Mouse (Mus musculus) NIH3T3 (cell line): ENCODE data around the gene Foxn3.

Source experiments
- DNase-seq: peaks from one replicate; pipeline ENCODE4 v3.0.0-alpha.2; 2012; ENCODE audit warnings: low read depth

Foxn3 gene

DNA sequence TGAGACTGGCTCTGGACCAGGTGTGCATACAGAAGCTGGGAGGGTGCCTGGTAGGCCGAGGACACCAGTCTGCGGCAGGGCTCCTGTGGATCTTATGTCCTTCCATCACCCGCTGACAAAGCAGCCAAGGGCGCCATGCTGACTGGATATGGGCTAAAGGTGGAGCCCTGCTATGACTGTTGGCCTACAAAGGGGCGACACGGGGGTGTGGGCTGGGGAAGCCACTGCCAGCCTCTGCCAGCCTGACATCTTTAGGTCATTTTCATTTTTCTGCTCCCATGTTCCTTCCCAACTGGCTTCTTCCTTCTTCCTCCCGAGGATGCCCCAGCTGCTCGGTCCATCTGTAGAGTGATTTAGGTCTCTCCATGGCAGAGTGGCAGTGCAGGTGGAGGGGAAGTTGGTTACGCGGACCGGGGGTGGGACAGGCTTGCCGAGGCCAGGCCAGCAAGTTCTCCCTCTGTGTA, 232.5 kb downstream of the Foxn3 start:
- DNase-seq = no peak

DNA sequence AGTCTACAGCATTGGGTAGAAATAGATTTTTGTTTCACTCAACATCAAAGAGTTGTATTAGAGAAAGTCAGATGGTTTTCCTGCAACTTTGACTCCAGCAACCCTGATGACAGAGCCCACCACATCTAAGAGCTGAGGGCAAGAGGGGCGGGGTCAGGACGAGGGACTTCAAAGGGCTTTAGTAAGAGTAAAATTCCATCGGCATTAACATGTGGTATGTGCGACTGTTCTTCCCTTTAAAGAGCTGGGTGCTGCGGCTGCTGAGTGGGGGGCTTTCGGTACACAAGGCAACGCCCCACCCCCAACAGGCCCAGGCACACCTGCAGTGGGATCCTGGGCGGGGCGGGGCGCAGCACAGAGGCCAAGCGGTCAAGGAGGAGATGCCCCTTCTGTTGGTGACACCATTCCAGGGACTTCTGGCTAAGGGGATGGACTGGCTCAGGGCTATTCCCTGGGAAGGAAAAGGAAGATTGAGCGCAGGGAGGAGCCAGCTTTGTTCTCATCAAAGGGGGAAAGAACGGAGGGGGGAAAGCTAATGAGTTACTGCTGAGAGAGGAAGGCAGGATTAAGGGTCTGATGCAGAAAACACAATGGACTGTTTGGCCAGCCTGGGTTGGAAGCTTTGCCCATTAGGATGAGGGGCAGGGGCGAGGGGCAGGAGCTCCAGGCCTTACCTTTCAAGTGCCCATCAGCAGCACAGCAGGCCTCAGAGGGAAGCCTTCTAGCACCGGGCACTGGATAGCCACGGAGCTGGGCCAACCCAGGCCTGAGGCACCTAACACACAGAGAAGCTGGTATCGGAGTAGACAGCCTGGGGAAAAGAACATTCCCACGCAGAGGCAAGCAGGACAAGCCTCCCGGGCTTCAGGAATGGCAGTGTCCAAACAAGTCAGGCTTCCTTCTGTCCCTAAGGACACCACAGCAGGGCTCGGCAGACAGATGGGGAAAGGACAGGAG, 233.8 kb downstream of the Foxn3 start:
- no peak for DNase-seq

DNA sequence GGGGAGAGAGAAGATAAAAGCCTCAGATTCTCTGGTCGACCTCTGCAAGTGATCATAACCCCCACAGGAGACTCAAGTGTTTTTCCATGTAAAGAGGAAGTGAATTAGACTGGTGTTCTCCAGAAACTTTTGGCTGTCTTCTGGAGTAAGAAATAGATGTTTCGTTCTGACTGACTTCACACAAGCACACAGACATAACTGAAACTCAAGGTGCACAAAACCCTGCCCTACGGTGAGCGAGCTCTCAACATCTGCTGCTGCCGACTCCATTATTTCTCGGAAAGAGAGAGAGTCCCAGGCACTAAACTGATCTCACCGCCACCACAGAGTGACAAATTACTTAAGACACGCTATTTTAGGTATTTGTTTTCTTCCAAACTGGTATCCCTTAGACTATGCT, 237.2 kb downstream of the Foxn3 start:
- DNase-seq = no peak

DNA sequence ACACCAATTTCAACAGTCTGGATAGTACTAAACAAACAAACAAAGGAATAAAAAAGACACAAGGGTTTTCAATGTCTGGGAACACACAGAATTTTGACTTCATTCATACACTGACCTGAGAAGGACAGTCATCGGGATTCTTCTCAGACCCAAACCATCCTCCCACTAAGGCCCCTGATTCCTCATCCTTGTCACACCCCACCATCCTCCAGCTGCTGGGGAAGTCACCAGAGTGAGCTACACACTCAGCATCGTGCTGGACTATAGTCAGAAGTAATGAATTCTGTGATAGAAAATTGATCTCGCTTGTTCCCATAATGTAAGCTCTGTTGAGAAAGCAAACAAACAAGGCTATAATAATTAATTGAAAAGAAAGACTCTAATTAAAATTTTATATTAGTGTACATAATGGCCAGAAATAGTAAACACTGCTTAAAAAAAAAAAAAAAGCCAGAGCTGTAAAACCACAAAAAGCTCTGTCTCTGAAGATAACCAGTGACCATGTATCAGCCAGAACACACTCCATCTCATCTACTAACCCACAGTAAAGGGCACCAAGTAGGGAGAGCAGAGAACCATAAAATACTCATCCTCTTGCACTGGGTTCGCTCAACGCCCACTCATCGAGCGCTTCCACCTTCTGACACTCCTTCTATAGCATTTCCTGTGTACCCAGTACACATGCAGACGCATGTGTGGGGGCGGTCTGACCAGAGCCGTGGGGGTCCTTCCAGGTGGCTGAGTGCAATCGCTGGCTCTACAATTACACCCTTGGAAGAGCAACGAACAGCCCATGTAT, 241.6 kb downstream of the Foxn3 start:
- no peak for DNase-seq

DNA sequence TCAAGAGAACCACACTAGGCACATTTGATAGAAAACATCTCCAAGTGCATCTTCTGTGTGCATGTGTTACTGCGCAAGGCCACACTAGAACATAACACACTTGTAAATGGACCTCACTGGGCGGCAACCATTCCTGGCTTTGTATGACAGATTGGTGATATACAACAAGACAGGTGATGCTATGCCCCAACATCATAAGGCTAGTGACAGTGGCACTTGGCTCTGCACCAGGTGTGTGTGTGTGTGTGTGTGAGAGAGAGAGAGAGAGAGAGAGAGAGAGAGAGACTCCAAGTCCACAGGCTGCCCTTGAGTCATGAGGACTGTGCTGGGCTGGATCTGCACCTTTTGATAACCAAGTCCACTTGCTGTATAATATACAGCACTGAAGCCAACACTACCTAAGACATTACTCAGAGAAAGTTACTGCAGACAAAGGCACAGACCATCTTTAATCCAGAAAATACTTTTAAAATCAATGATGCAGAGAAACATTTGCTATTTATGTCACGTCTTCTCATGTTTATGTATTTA, 242.4 kb downstream of the Foxn3 start:
- no peak for DNase-seq

DNA sequence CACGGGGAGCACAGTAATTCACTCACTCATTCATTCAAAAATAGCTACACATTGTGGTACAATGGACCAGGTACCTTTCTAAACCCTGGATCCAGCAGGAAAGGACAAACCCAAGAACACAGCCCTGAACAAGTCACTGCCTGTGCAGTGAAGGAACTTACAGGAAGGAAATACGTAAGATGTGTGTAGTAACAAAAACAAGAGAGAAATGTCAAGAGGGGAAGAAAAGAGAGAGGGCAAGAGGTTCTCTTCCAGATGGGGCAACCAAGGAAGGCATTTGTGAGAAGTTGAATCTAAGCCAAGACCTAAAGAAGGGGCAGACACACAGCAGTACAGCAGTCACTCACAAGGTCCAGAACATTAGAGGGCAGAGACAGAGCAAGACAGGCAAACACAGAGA, 243.5 kb downstream of the Foxn3 start:
- DNase-seq = no peak

DNA sequence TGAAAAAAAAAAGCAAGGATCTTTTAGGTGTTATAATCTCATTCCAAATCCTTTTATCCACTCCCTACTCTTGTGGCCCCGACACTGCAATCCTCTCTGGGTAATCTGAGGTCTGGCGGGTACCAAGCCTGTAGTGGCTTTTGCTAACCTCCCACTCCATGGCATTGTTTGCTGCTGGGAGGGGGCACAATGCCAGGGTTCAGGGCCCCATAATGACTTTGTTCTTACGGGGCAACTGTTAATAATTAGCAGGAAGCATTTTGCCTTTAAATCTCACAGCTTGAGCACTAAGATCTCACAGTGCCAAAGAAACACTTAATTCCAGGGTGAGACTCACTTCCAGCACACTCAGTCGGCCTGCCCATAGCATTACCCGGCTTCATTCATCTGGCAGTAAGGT, 244.2 kb downstream of the Foxn3 start:
- no peak for DNase-seq

DNA sequence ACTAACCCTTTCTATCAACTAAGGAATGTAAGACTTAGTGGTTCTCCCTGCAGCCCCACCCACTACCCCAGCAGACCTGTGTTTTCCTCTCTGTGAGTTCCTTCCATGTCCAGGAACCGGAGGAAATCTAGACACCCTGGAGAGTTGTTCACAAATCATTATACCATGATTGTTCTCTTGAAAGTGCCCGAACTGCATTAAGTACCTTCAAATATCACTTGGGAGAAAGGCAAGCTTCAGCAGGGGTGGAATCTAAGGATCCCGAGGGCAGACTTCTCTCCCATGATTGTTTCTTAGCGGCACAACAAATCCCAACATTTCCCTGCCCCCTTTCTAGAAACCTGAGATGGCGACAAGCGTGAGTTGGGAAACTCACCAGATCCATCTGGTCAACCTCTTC, 247.5 kb downstream of the Foxn3 start:
- DNase-seq = no peak

DNA sequence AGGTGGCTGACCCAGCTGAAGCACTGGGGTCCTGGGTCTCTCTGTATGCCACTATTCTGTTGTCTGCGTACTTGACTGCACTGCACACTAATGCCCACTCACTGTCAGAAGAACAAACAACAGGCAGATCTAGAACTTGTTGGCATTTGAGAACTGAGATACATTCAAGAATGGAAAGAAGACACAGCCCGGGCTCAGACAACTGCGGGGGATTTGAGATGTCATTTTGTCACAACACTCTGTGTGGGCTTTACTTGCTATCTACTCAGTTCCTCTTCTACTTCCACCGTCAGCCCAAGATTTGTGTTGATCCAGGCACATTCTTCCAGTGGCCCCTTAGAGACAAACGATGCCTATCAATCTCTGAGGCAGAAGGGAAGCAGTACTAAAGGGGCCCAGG, 248.6 kb downstream of the Foxn3 start:
- DNase-seq = no peak

DNA sequence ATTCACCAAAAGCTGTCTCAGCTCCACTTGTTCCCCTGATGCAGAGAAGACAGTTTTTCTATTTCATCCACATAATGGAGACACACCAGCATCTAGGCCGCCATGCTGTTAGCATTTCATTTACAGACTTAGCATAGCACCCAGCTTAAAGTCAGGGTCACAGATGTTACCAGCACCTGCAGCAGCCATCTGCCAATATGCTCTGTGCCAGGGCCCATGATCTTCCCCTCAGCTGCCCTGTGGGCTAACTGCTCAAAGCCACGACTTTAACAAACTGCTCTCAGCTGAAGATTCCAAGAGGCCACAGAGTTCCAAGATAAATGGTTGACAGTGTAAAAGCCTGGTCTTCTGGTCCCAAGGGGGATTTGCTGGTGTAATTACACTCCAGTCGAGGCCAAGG, 252.1 kb downstream of the Foxn3 start:
- DNase-seq = no peak

DNA sequence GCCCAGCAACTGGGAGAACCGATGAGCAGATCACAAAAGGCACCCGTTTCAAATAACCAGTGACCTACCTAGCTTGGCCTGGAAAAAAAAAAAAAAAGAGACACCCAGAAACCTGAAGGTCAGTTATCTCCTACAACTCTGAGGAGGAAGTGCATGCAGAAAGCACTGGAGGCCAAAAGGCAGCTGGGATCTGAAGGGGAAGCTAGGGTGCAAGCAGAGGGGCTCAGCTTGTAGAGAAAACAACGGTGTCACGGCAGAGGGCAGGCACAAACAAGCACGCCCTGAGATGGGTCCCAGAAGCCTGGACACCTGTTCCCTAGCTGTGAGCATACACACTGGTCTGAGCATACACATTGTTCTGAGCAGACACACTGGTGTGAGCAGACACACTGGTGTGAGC, 253.4 kb downstream of the Foxn3 start:
- DNase-seq = no peak

DNA sequence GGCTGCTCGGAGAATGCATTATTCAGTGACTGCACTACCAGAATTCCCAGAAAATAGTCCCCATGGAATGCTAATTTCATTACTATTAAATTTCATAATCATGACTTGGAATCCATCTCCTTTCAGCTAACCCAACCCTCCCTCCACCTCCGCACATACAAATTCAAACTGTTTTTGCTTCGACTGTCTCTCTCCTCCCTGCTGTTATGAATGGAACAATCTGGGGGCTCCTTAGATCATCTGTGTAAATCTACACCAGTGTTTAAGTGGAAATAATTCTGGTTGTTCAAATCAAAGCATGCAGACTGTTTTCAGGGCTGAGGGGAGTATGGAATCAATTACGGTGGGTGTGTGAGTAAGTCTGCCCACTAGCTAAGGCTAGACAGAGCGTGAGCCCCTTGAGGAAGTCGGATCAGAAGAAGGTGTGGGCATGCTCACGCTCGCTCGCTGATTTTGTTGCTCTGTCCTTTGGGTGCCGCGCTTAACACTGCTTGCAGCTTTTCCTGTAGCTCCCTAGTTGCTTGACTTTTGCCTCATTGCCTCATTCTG, 254.8 kb downstream of the Foxn3 start:
- no peak for DNase-seq

DNA sequence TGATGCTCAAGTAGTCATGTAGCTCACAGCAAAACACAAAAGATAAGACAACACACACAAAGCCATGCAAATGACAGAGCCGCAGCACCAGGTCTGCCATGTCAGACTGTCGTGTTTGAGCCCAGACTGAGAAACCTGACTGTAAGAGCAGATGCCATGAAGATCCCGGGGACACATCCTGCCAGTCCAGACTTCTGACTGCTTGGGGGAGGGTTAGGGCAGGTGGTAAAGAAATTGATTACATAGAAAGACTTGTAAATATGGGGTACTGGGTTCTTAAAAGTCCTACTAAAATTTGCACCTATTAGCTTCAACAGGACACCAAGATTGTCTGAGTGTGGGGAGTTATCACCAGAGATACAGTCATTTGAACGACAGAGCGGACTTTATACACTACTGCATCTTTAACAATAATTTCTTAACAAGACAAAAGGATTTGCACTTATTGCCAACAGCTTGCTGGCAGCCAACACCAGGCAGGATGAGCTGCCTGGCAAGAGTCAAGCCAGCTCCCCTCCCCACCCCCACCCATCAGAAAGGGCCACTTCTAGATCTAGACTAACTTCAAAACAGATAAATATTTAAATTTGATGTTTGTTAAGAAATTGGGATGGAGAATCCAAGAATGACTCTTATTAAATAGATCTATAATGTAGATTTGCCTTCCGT, 256.7 kb downstream of the Foxn3 start:
- no peak for DNase-seq

DNA sequence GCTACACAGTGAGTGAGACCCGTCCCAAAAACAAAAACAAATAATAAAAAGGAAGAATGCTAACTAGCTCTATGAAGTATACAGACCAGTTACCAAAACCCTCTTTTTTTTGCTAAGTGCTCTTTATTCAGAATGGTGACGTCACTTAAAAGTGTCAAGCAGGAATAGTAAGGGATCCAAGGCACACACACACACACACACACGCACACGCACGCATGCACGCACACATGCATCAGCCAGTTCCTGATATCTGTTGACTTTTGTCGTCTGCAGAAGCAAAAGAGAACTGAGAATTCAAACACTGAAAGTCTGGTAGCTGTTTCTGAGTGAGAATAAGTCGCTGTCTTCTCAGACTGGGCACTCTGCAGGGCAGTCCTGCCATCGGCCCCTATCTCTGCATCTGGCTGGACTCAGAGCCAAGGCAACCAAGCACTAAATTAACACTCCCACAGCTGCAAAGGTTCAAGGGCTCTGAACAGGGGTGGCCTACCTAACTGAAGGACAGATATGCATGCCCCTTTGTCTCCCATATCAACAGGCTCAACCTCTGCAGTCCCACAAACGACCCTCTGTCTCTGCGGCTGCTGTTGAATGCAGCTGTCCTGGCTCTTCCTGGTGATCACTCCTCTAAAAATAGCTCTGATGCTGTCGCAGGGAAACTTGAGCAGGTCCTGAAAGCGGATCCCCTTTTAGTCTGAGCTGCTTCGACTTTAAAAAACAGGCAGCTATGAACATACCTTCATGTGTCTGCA, 257.4 kb downstream of the Foxn3 start:
- DNase-seq = no peak

DNA sequence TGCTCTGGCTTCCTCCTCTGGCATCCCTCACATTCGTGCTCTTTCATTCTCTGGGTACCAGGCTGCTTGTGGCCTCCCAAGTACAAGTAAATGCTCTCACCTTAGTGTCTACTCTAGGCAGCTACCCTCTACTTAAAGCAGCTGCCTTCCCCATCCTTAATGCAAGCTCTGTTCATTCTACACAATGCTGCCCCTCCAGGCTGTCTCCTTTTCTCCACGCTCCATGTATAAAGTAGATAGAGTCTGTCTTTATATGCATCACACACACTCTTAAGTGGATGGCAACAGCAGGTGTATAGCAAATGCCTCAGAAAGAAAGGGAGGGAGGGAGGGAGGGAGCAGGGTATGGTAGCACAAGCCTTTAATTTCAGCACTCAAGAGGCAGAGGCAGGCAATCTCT, 258.1 kb downstream of the Foxn3 start:
- DNase-seq = no peak

DNA sequence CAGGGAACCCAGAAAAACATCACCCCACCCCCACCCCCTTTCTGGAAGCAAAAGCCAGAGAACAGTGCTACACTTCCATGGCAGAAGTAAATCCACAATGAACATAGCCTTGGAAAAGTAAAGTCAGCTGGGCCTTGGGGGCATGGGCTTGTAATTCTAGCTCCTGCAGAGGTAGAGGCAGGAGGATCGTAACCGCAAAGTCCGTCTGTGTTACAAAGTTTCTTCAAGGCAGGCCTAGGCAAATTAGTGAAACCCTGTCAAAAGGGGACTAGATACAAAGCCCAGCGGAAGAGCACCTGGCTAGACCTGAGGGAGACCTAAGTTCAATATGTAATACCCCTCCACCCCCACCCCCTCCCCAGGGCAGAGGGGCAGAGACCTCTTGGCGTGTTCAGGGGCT, 259.3 kb downstream of the Foxn3 start:
- no peak for DNase-seq

DNA sequence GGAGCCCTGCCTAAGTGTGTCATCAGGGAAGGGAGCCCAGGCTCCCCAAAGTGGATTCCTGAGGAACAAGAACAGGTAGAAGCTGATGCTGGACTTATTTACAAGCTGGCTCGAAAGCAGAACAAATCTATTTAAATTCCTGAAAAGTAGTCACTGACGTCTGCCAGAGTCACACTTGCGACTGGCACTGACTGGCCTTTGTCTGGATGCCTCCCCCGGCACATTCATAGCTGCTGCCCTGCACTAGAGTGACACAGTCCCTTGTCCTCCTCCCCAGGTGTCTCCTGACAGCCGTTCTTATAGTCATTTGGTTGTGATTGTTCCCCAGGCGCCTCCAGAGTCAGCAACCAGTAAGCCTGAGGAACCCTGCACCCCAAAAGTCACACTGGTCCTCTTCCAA, 259.8 kb downstream of the Foxn3 start:
- no peak for DNase-seq

DNA sequence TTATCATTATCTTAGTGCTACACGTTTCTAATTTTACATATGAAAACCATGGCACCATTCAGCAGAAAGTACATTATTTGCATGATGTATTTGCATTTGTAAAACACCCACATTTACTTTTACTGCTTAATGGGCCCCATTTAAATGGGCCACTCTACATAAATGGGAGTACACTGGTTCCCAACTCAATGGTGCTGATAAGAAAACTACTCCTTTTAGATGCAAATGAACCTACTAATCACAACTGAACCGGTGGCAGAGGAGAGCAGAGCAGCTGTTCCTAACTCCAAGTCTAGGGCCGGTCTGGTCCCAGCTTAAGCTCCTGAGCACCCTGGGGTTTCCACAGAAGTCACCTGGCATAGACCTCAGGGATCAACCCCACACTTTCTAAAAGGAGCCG, 263.5 kb downstream of the Foxn3 start:
- no peak for DNase-seq

DNA sequence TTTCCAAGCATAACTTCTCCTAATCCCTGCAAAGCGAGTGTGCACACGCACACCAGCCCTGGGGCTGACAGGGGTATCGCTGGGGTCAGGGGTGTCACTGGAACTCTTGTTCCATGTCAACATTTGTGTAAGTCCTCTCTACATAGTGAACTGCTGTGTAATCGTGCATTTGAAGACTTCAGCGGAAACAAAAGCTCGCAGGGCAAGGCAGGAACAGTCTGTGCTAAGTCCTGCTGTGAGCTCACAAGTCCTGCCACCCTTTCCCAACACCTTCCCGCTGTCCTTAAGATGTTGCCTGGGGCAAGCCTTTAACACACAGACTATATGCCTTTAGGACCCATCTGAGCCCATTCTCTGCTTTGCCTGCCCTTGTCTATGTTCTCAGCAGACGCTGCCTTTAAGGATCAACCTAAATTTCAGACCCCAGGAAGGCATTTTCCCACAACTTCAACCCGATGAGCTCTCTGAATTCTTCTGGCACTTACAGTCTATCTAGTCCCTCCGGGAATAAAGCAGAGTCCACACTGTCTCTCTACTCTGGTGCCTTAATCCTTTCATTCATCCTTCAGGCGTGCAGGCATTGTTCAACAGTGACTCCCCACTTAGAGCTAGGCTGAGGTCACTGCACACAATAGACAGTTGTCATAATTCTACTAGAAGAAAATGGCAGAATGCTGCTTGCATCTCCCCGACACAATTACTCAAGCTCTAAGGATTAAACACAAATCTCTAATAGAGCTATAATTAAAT, 264.4 kb downstream of the Foxn3 start:
- DNase-seq = no peak

DNA sequence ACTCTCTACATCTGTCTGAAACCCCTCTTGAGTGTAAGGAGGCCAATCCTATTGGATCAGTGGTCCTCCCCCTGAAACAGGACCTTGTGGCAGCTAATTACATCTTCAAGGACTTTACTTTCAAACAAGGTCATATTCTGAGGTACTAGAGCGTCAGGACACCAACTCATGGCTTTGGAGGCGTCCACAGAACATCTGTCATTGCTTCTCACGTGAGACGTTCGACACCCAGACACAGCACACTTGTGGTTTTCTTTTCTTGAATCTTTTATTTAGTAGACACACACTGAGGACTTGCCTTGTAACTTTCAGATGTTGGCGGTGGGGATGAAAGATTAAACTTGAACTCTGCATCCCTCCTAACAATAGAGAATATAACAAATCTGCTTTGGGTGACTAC, 265.1 kb downstream of the Foxn3 start:
- DNase-seq = no peak

DNA sequence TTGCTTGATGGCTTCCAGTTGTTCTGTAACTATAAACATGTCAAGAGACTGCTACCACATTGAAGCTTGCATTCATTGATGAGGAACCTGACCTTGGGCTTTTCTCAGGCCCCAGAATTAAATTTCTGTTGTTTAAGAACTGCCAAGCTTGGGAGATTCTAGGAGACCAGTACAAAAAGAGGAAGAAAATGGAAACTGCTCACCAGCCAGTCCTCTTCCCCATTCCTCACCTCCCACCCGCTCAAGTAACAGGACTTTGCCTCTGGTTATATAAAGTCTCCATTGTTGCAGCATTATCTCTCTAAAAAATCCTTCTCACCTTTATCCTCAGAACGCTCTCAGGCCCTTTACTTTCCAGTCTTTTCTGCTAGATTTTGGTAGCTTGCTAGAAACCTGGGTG, 265.6 kb downstream of the Foxn3 start:
- no peak for DNase-seq
